Mouse (Mus musculus): ENCODE results near the gene Cyp2w1.

DNA sequence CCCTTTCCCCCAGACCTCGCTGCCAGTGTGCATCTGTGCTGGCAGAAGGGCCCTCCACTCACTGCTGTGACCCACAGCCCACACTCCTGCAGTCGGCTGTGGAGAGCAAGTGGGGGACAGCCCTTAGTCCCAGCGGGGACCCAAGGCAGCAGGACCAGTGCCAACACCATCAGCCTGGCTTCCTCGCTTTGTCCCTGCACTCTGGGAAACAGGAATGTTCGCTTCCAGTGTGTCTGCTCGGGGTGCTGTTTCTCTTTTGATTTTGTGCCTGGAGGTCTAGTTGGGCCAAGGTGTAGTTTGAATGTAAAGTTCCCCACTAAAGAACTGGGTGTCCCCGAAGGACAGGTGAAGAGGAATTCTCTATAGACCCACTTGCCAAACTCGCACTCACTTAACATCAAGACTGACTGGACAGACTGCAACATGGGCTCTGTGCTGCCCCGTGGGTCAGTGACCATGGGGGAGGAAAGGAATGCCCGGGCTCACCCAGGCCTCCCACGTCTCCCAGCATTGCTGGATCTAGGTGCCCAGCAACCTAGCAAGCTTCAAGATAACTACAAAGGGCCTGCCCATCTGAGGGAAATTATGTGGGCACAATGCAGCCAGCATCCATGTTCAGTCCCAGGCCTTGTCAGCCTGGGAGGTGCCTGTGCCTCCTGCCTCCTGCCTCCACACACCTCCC, 39.0 kb downstream of the Cyp2w1 start:
- TF ChIP-seq CTCF (IDR thresholded peaks at IDR 0.05; ENCODE audit: insufficient read depth, low read length) (no peak), POLR2A (IDR thresholded peaks at IDR 0.05; ENCODE audit: borderline replicate concordance, extremely low read depth, low read depth, low read length) (peak; percentile 10; the same call in 1 of the 2 replicates)

Measured in lung, adult 2 months (tissue).